Mouse (Mus musculus): ENCODE measurements around the gene Zdhhc14.

DNA sequence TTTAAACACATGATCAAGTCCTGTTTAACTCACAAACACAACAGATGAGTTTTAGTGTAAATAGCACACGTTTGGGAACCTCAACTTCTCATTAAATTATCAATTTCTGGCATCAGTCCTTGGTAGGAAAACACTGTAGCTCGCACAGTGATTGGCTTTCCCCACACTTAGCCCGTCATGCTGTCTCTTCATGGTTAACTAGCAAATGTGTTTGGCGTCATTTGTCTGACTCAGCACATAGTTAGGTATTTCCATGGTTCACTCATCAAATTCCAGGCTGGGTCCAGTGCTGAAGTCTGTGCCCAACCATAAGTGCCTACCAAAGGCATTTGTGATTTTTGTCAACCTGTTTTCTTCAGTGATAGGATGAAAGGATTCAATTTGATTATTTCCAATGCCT lies 119.9 kb downstream of the Zdhhc14 start:
- no peak for TF ChIP-seq GATA1 (IDR thresholded peaks at IDR 0.05; ENCODE audit: low read length)
- no peak for TF ChIP-seq TAL1 (IDR thresholded peaks at IDR 0.05; ENCODE audit: low read length)
